Mouse (Mus musculus): ENCODE results near the gene Ttc23. TPM values are rescaled to one million over a fixed set of nuclear protein-coding genes. Genes with fewer than 3 reads are reported as not detected.
A peak's percentile ranks its signal among the peaks of the same experiment; 100 is the strongest.

The Ttc23 gene
- total and polyA plus RNA-seq, 3 experiments = 0.42 to 4.8 TPM; not detected in 1

- no peak overlapping the region for H3K9ac ChIP-seq (ENCODE audit: control insufficient read depth, low read depth, low read length, poor library complexity, severe bottlenecking)
- no peak for DNase-seq (ENCODE audit: low read depth, low spot score)
- no peaks in the 10 kb centered on the region for H3K9me3 ChIP-seq (replicated peaks; ENCODE audit: insufficient read depth, low read length)
- no peaks in the 10 kb centered on the region for H3K4me1 ChIP-seq (ENCODE audit: control insufficient read depth in 1 of 2, insufficient read depth in 2 of 2, low read length in 2 of 2)
- H3K4me3 ChIP-seq (ENCODE audit: control insufficient read depth in 1 of 2, insufficient read depth in 1 of 2, low read depth in 2 of 2, low read length in 2 of 2) = no peak overlapping the region
- TF ChIP-seq SIN3A (IDR thresholded peaks at IDR 0.05; ENCODE audit: low read length) (no peak), POLR2AphosphoS2 (IDR thresholded peaks at IDR 0.05; ENCODE audit: low read length) (no peak), MAZ (IDR thresholded peaks at IDR 0.05; ENCODE audit: low read depth, low read length) (no peak), MAFK (IDR thresholded peaks at IDR 0.05; ENCODE audit: borderline replicate concordance, low read depth, low read length) (no peak), JUND (IDR thresholded peaks at IDR 0.05; ENCODE audit: low read depth, low read length) (no peak), MAX (IDR thresholded peaks at IDR 0.05; ENCODE audit: low read length) (no peak), RCOR1 (IDR thresholded peaks at IDR 0.05; ENCODE audit: low read depth, low read length) (no peak), BHLHE40 (IDR thresholded peaks at IDR 0.05; ENCODE audit: borderline replicate concordance, low read depth, low read length) (no peak), TBP (IDR thresholded peaks at IDR 0.05; ENCODE audit: low read depth, low read length) (no peak), UBTF (IDR thresholded peaks at IDR 0.05; ENCODE audit: borderline replicate concordance, insufficient read depth, low read depth, low read length) (no peak), ELF1 (IDR thresholded peaks at IDR 0.05; ENCODE audit: low read depth, low read length) (no peak), CHD2 (IDR thresholded peaks at IDR 0.05; ENCODE audit: low read length) (no peak), CHD1 (IDR thresholded peaks at IDR 0.05; ENCODE audit: low read depth, low read length) (no peak), TAL1 (IDR thresholded peaks at IDR 0.05; ENCODE audit: low read length) (no peak)
- no peak overlapping the region for H3K27ac ChIP-seq (ENCODE audit: control insufficient read depth, low read depth, low read length)
- H3K27me3 ChIP-seq (ENCODE audit: control insufficient read depth in 1 of 2, insufficient read depth in 2 of 2, low read length in 2 of 2) = no peaks in the 10 kb centered on the region
- H3K79me2 ChIP-seq (ENCODE audit: control insufficient read depth, insufficient read depth, low read length, poor library complexity) = no peaks in the 10 kb centered on the region
- H3K36me3 ChIP-seq (ENCODE audit: control insufficient read depth in 1 of 2, insufficient read depth in 2 of 2, low read length in 2 of 2) = no peaks in the 10 kb centered on the region
Measured at GRCm38 (mm10) chr7:67655186-67655585, 8.0 kb downstream of the Ttc23 start.

- Histone ChIP-seq H3K4me1 (ENCODE audit: control insufficient read depth in 1 of 2, insufficient read depth in 2 of 2, low read length in 2 of 2) (no peaks in the 10 kb centered on the region), H3K9ac (ENCODE audit: control insufficient read depth, low read depth, low read length, poor library complexity, severe bottlenecking) (no peak overlapping the region), H3K79me2 (ENCODE audit: control insufficient read depth, insufficient read depth, low read length, poor library complexity) (no peaks in the 10 kb centered on the region), H3K27me3 (ENCODE audit: control insufficient read depth in 1 of 2, insufficient read depth in 2 of 2, low read length in 2 of 2) (no peaks in the 10 kb centered on the region), H3K4me3 (ENCODE audit: control insufficient read depth in 1 of 2, insufficient read depth in 1 of 2, low read depth in 2 of 2, low read length in 2 of 2) (no peak overlapping the region), H3K36me3 (ENCODE audit: control insufficient read depth in 1 of 2, insufficient read depth in 2 of 2, low read length in 2 of 2) (no peaks in the 10 kb centered on the region), H3K9me3 (replicated peaks; ENCODE audit: insufficient read depth, low read length) (no peaks in the 10 kb centered on the region), H3K27ac (ENCODE audit: control insufficient read depth, low read depth, low read length) (no peak overlapping the region)
- DNase-seq (ENCODE audit: low read depth, low spot score) = no peak
- TF ChIP-seq ZNF384 (IDR thresholded peaks at IDR 0.05; ENCODE audit: low read depth, low read length) (no peak), EP300 (IDR thresholded peaks at IDR 0.05; ENCODE audit: low read depth in 1 of 2, low read length in 2 of 2) (no peak), KAT2A (conservative IDR thresholded peaks at IDR 0.05; ENCODE audit: low read depth, low read length) (no peak), CTCF (IDR thresholded peaks at IDR 0.05 in 2 of 3, conservative IDR thresholded peaks at IDR 0.05 in 1 of 3; ENCODE audit: control insufficient read depth in 1 of 3, insufficient read depth in 1 of 3, low read depth in 2 of 3, low read length in 3 of 3, poor library complexity in 1 of 3, severe bottlenecking in 1 of 3) (0 out of 6 replicates have a peak, but pooled peaks of 1 of the 3 experiments have one; percentile 7), USF2 (IDR thresholded peaks at IDR 0.05; ENCODE audit: borderline replicate concordance in 1 of 2, insufficient read depth in 1 of 2, low read depth in 1 of 2, low read length in 2 of 2) (no peak)
Measured at GRCm38 (mm10) chr7:67658110-67658509, 10.9 kb downstream of the Ttc23 start.
